Mouse (Mus musculus) kidney, adult 11 months (tissue): ENCODE data around the gene Gm7145.
"Not testable (repeated sequence)": the region's sequence is repeated elsewhere in the genome, so short reads cannot be mapped to it uniquely, and the experiment has no call there.

Experiments used
- DNase-seq: peaks from one replicate; pipeline ENCODE4 v3.0.0; 2022

Gene Gm7145

GRCm38 (mm10) chr1:117965639-117966038, at the start of gene Gm7145:
Gene Gm7145 (plus strand): TSS chr1:117965939.
- DNase-seq, result no peak

DNA sequence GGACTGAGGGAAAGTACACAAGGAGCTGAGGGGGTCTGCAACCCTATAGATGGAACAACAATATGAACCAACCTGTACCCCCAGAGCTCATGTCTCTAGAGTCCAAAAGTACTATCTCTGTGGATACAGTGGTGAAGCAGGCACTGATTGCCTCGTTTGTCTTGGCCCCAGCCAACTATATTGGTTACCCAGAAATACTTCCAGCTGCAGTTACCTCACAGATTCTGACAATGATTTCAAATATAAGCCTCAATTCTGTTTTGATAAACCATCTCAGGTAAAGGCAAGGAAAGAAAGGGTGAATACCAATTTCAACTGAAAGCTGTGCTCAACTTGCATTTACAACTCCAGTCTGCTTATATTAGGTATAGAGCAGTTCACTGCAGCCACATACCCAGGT, 38.0 kb upstream of the Gm7145 start, which contains the start of gene Gm28168:
Gm28168 (plus strand) TSS at position 301 of the 400 bp plus-strand sequence.
- DNase-seq, result not testable (repeated sequence)

DNA sequence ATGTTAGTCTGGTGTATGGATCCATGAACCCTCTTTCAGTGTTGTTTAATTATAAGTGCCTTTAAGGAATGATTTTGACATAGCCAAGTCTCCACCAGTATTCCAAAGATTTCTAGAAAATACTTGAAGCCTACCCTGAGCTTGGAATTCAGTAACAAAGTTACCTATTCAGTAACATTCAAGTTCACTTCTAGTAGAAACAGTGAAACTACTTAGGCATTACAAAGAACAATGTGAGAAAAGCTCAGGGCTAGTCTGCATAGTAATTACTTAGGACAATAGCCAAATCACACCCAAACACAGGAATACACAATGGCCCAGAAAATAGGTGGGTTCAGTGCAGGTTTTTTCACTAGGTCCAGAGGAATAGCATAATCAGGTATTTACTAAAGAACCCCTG, 38.1 kb downstream of the Gm7145 start:
- not testable (repeated sequence) for DNase-seq

- DNase-seq, result not testable (repeated sequence)
These were observed 47.0 kb downstream of the Gm7145 start for GRCm38 (mm10) chr1:118012736-118013135.
